8 mouse cellular contexts compared by ENCODE assay signal in genomic region chr4:48770954-48771665, GRCm38 (mm10).
DNase-seq lines count a peak whose midpoint lies in the region; ATAC-seq lines count a peak whose summit lies in the region.

No protein-coding gene starts in this region.

- H3K4me1 ChIP-seq in embryonic facial prominence, embryonic 13.5 days, result peaks cover 7% of the 10 kb centered on the region; the same call in 1 of the 2 replicates
- H3K4me1 ChIP-seq in hindbrain, embryonic 14.5 days (replicated peaks; ENCODE audit: control insufficient read depth, insufficient read depth, low read length), result peaks cover 6% of the 10 kb centered on the region; the same call in 1 of the 2 replicates
- H3K4me1 ChIP-seq in stomach, embryonic 14.5 days (ENCODE audit: control insufficient read depth, insufficient read depth, low read length), result no peaks in the 10 kb centered on the region

- H3K27me3 ChIP-seq in embryonic facial prominence, embryonic 13.5 days, result no peaks in the 10 kb centered on the region
- H3K27me3 ChIP-seq in hindbrain, embryonic 14.5 days (ENCODE audit: control insufficient read depth, insufficient read depth, low read length), result no peaks in the 10 kb centered on the region
- H3K27me3 ChIP-seq in stomach, embryonic 14.5 days (ENCODE audit: control insufficient read depth, insufficient read depth, low read length), result no peaks in the 10 kb centered on the region

- peak overlapping the region; percentile 23 for H3K4me2 ChIP-seq in embryonic facial prominence, embryonic 13.5 days
- H3K4me2 ChIP-seq in hindbrain, embryonic 14.5 days (replicated peaks), result peak overlapping the region; percentile 10
- H3K4me2 ChIP-seq in stomach, embryonic 14.5 days (replicated peaks; ENCODE audit: low read depth, low read length), result peak overlapping the region; percentile 22

- H3K9ac ChIP-seq in embryonic facial prominence, embryonic 13.5 days, result no peak overlapping the region
- no peak overlapping the region; the same call in 1 of the 2 replicates for H3K9ac ChIP-seq in hindbrain, embryonic 14.5 days
- H3K9ac ChIP-seq in stomach, embryonic 14.5 days (replicated peaks; ENCODE audit: low read depth, low read length), result no peak overlapping the region

- peak overlapping the region; percentile 52; the same call in 1 of the 2 replicates for H3K27ac ChIP-seq in embryonic facial prominence, embryonic 13.5 days
- H3K27ac ChIP-seq in hindbrain, embryonic 14.5 days, result peak overlapping the region; percentile 57
- 0 out of 2 replicates have a peak overlapping the region, but pooled peaks have one; percentile 13 for H3K27ac ChIP-seq in stomach, embryonic 14.5 days (ENCODE audit: low read length)

- 22% methylated on average over 14 of the region's 14 CpGs for WGBS in embryonic facial prominence, embryonic 13.5 days
- WGBS in hindbrain, embryonic 14.5 days, result 36% methylated on average over 14 of the region's 14 CpGs
- WGBS in stomach, embryonic 14.5 days, result 24% methylated on average over 14 of the region's 14 CpGs

- H3K4me3 ChIP-seq in embryonic facial prominence, embryonic 13.5 days, result peak overlapping the region; percentile 2; the same call in 1 of the 2 replicates
- no peak overlapping the region for H3K4me3 ChIP-seq in hindbrain, embryonic 14.5 days (replicated peaks; ENCODE audit: low read length)
- no peak overlapping the region for H3K4me3 ChIP-seq in stomach, embryonic 14.5 days (ENCODE audit: low read depth, low read length)

- DNase-seq in CD4-positive, CD25-positive, alpha-beta regulatory T cell, adult 2 months (ENCODE audit: low read depth, low spot score), result peak; percentile 16
- DNase-seq in ZHBTc4 (ENCODE audit: low read depth, low spot score), result peak; percentile 72
- peak; percentile 73 for DNase-seq in hindbrain, embryonic 14.5 days (ENCODE audit: low spot score)
- peak; percentile 55 for DNase-seq in layer of hippocampus, adult 9-10 months (ENCODE audit: low spot score)

- H3K36me3 ChIP-seq in embryonic facial prominence, embryonic 13.5 days, result no peaks in the 10 kb centered on the region
- H3K36me3 ChIP-seq in hindbrain, embryonic 14.5 days (replicated peaks; ENCODE audit: control insufficient read depth, insufficient read depth), result no peaks in the 10 kb centered on the region
- no peaks in the 10 kb centered on the region for H3K36me3 ChIP-seq in stomach, embryonic 14.5 days (ENCODE audit: control insufficient read depth, insufficient read depth, low read length)

- ATAC-seq in CD4-positive, CD25-positive, alpha-beta regulatory T cell, adult 4 months, result no peak
- ATAC-seq in embryonic facial prominence, embryonic 13.5 days (ENCODE audit: insufficient number of reproducible peaks, insufficient read depth, low FRiP score, low TSS enrichment, low read depth), result peak; percentile 58; the same call in 1 of the 2 replicates
- peak; percentile 87 for ATAC-seq in hindbrain, embryonic 14.5 days (ENCODE audit: low FRiP score)
- ATAC-seq in megakaryocyte progenitor cell, adult 5-6 weeks (replicated peaks; ENCODE audit: poor library complexity), result peak; percentile 63; the same call in 1 of the 2 replicates
- ATAC-seq in stomach, embryonic 14.5 days (ENCODE audit: insufficient number of reproducible peaks, insufficient read depth, low FRiP score, low read depth), result peak; percentile 68

- no peaks in the 10 kb centered on the region for H3K9me3 ChIP-seq in embryonic facial prominence, embryonic 13.5 days
- H3K9me3 ChIP-seq in hindbrain, embryonic 14.5 days (ENCODE audit: control insufficient read depth, low read length), result no peaks in the 10 kb centered on the region
- H3K9me3 ChIP-seq in stomach, embryonic 14.5 days (ENCODE audit: control insufficient read depth, low read depth, low read length), result no peaks in the 10 kb centered on the region

Comparison
In these comparisons a context has a peak if more than half of its experiments do, and no peak if none do; other contexts are left out.
1. DNase-seq: peak in every context shown above with its lines; median percentile 73 in hindbrain, embryonic 14.5 days; 72 in ZHBTc4; 55 in layer of hippocampus, adult 9-10 months; 16 in CD4-positive, CD25-positive, alpha-beta regulatory T cell, adult 2 months.